Mouse (Mus musculus) stomach, postnatal 0 days (tissue): ENCODE measurements around the gene Izumo1r. TPM values are rescaled to one million over a fixed set of nuclear protein-coding genes. Genes with fewer than 3 reads are reported as not detected.

Source experiments
- ATAC-seq: fragments of 200-750 bp; cut with Nextera tagmentation; 2 replicates; pipeline ENCODE4 v1.8.0; 2017; ENCODE audit not compliant: low FRiP score, low TSS enrichment
- DNase-seq: peaks from one replicate; pipeline ENCODE4 v3.0.0-alpha.2; 2016; ENCODE audit warnings: low spot score
- H3K27ac ChIP-seq: fragments of 300-500 bp; sonication (generic); replicated peaks from 2 replicates; pipeline ENCODE4 v1.5.1; 2014; ENCODE audit warnings: mild to moderate bottlenecking, control low read depth
- H3K27me3 ChIP-seq: fragments of 300-500 bp; sonication (generic); 2 replicates; pipeline ENCODE4 v1.6.1; 2014; ENCODE audit warnings: low read length; ENCODE audit not compliant: control insufficient read depth, insufficient read depth
- H3K36me3 ChIP-seq: fragments of 300-500 bp; sonication (generic); 2 replicates; pipeline ENCODE4 v1.6.1; 2014; ENCODE audit warnings: low read length, mixed read lengths; ENCODE audit not compliant: control insufficient read depth, insufficient read depth
- H3K4me1 ChIP-seq: fragments of 300-500 bp; sonication (generic); replicated peaks from 2 replicates; pipeline ENCODE4 v1.6.1; 2014; ENCODE audit warnings: antibody characterized with exemption; ENCODE audit not compliant: control insufficient read depth, insufficient read depth
- H3K4me2 ChIP-seq: fragments of 300-500 bp; sonication (generic); replicated peaks from 2 replicates; pipeline ENCODE4 v1.6.1; 2014; ENCODE audit warnings: low read depth, mild to moderate bottlenecking, control low read depth, moderate library complexity
- H3K4me3 ChIP-seq: fragments of 300-500 bp; sonication (generic); 2 replicates; pipeline ENCODE4 v1.5.1; 2014; ENCODE audit warnings: low read depth, low read length, control low read depth
- H3K9ac ChIP-seq: fragments of 300-500 bp; sonication (generic); 2 replicates; pipeline ENCODE4 v1.6.1; 2014; ENCODE audit warnings: mild to moderate bottlenecking, low read length, control low read depth, mixed read lengths
- H3K9me3 ChIP-seq: fragments of 300-500 bp; sonication (generic); 2 replicates; pipeline ENCODE4 v1.6.1; 2016; ENCODE audit warnings: low read length; ENCODE audit not compliant: control insufficient read depth
- CTCF ChIP-seq: IDR thresholded peaks from 2 replicates; pipeline ENCODE4 v1.5.1; 2016; ENCODE audit warnings: antibody characterized with exemption, low read depth, mild to moderate bottlenecking, moderate library complexity
- EP300 ChIP-seq: optimal IDR thresholded peaks from 2 replicates; pipeline ENCODE3; 2016; ENCODE audit warnings: antibody characterized with exemption
- WGBS: fragments of 180-500 bp; shearing (Covaris S2); extraction: QIAGEN DNeasy Blood & Tissue Kit; methylation state at CpG from one replicate; pipeline ENCODE4 v1.1.7; 2014; 5-methylcytosine and 5-hydroxymethylcytosine counted together
- polyA plus RNA-seq: library from polyadenylated mRNA; unstranded; fragments of >200 nt; fragmentation: Nextera tagmentation; extraction: Ambion mirVana; gene quantifications from 2 replicates; pipeline ENCODE4 v1.2.1, GENCODE M21; 2015

Gene Izumo1r
- polyA plus RNA-seq, 1 experiment from 2014 or later: not detected

DNA sequence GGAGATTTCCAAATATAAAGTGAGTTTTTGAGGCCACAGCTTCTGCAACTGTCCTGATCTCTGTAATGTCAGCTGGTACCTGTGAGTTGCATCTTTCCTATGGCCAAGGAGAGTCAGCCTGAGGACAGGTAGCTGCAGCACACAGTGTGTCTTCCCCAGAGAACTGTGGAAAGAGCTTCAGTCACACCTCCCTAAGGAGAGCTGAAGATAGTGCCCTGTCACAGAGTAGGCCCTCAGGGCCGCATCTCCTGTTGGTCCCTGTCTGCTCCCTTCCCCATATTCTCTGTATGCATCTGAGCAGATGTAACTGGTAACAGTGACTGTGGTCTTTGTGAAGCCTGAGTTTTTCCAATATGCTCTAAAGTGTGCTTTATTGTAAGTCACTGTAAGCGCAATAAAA, 33.4 kb downstream of the Izumo1r start:
- TF ChIP-seq CTCF: no peak
- TF ChIP-seq EP300: no peak
- Histone ChIP-seq H3K36me3 (no peaks in the 10 kb centered on the region), H3K9me3 (no peaks in the 10 kb centered on the region), H3K4me3 (no peak overlapping the region), H3K27me3 (no peaks in the 10 kb centered on the region), H3K4me1 (no peaks in the 10 kb centered on the region), H3K4me2 (no peak overlapping the region), H3K27ac (no peak overlapping the region), H3K9ac (no peak overlapping the region)
- no peak for ATAC-seq
- DNase-seq: no peak
- 88% methylated on average over 2 of the region's 2 CpGs for WGBS

DNA sequence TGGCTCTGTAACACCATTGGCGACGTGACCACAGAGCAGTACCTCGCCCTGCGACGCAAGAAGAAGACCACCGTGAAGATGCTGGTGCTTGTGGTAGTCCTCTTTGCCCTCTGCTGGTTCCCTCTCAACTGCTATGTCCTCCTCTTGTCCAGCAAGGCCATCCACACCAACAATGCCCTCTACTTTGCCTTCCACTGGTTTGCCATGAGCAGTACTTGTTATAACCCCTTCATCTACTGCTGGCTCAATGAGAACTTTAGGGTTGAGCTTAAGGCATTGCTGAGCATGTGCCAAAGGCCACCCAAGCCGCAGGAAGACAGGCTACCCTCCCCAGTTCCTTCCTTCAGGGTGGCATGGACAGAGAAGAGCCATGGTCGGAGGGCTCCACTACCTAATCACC, 35.4 kb downstream of the Izumo1r start:
- Histone ChIP-seq H3K4me2 (no peak overlapping the region), H3K4me3 (no peak overlapping the region), H3K27me3 (no peaks in the 10 kb centered on the region), H3K27ac (no peak overlapping the region), H3K9ac (no peak overlapping the region), H3K9me3 (no peaks in the 10 kb centered on the region), H3K36me3 (no peaks in the 10 kb centered on the region), H3K4me1 (no peaks in the 10 kb centered on the region)
- WGBS: 93% methylated on average over 8 of the region's 8 CpGs
- TF ChIP-seq CTCF (no peak), EP300 (no peak)
- no peak for ATAC-seq
- DNase-seq: no peak

DNA sequence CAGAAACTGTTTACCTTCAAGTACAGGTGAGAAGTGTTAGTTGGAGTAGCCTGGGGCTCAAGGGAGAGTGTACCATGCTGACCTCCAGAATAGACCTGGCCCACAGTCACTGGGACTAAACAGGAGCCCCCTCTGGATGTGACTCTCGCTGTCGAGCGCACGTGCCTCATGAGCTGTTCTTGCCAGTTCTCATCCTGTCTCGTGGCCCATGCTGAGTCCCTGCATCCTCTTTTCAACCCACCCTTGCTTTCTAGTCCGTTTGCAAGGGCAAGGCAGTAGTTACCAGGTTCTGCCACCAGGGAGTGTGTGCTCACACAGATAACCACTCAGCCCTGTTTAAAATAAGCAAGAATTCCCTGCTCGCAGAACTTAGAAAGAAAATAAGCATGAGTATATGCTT, 36.8 kb downstream of the Izumo1r start:
- Histone ChIP-seq H3K27me3 (no peaks in the 10 kb centered on the region), H3K36me3 (no peaks in the 10 kb centered on the region), H3K9ac (no peak overlapping the region), H3K9me3 (no peaks in the 10 kb centered on the region), H3K27ac (no peak overlapping the region), H3K4me3 (no peak overlapping the region), H3K4me1 (no peaks in the 10 kb centered on the region), H3K4me2 (no peak overlapping the region)
- peak; percentile 88 for TF ChIP-seq CTCF
- no peak for TF ChIP-seq EP300
- DNase-seq: peak; percentile 56
- peak; percentile 42; the same call in 1 of the 2 replicates for ATAC-seq
- 24% methylated on average over 7 of the region's 7 CpGs for WGBS

DNA sequence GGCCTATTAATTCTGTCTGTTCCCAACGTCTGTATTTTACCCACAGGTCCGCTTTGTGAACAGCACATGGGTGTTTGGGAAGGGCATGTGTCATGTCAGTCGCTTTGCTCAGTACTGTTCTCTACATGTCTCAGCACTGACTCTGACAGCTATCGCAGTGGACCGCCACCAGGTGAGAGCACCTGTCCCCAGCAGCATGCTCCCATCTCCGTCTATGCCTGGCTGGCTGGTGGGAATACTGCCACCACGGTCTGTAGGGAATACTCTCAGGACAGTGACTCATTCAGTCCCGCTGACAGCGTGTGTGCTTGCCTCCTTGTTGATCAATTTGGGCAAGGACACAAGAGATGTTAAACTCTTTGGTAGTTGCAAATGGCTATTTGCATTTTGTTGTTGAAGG, 39.0 kb downstream of the Izumo1r start:
- Histone ChIP-seq H3K9ac (no peak overlapping the region), H3K27ac (no peak overlapping the region), H3K36me3 (no peaks in the 10 kb centered on the region), H3K4me2 (no peak overlapping the region), H3K27me3 (0 out of 2 replicates have a peak, but pooled peaks cover 2% of the 10 kb centered on the region), H3K9me3 (no peaks in the 10 kb centered on the region), H3K4me1 (no peaks in the 10 kb centered on the region), H3K4me3 (no peak overlapping the region)
- ATAC-seq (no peak), DNase-seq (no peak)
- WGBS: 70% methylated on average over 9 of the region's 9 CpGs
- TF ChIP-seq EP300: no peak
- TF ChIP-seq CTCF: no peak

DNA sequence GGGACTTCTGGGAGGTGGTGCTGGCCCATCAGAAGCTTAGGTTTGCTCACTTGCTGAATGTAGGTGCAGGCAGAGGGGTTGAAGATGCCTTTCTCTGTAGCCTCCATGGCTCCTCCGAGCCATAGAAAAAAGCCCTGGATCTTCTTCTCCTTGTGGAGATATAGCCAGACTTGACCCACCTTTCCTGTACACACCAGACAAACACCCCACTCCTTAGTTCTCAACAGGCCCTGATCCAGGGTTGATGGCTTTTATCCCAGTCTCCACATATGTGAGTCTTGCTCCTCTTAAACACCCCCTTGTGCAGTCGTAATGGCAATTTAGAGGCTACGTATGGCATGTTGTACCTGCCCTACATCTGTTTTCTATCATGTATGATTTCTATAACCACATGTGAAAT, 40.6 kb downstream of the Izumo1r start:
- H3K9ac ChIP-seq: no peak overlapping the region
- 0 out of 2 replicates have a peak, but pooled peaks cover 4% of the 10 kb centered on the region for H3K27me3 ChIP-seq
- no peak overlapping the region for H3K27ac ChIP-seq
- 87% methylated on average over 3 of the region's 3 CpGs for WGBS
- TF ChIP-seq CTCF (no peak), EP300 (no peak)
- no peaks in the 10 kb centered on the region for H3K9me3 ChIP-seq
- no peaks in the 10 kb centered on the region for H3K4me1 ChIP-seq
- no peak overlapping the region for H3K4me3 ChIP-seq
- H3K36me3 ChIP-seq: no peaks in the 10 kb centered on the region
- DNase-seq: no peak
- no peak for ATAC-seq
- H3K4me2 ChIP-seq: no peak overlapping the region

DNA sequence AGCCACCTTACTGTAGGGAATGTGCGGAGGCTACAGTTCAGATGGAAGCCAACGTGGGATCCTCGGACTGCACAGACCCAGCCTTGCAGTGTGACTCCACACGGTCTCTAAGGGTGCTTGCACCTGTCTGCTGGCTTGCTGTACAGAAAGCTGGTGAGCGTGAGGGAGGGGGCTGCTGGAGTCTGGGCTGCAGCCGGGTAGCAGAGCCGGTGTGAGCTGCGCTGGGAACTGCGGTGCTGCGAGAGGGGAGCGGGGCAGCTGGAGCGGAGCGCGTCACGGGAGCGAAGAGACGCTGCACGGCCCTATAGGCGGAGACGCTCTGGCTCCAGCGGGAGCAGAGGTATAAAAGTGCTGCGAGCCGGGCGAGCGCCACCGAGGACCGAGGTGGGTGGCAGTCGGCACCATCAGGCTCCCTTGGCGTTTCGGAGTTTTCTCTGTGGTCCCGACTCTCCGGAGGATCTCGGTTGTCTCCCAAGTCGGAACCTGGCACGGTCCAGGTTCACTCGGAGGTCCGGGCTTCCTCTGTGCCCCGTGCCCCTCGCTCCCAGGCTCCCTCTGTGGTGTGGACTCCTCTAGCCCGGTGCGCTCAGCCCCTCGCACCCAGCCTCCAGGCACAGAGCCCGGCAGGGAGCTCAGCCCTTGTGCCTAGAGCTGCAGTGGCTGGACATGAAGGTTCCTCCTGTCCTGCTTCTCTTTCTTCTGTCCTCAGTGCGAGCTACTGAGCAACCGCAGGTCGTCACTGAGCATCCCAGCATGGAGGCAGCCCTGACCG, 43.7 kb downstream of the Izumo1r start, which contains the start of gene Gpr83:
Gene Gpr83, plus strand, starts transcription at position 343 of the 772 bp plus-strand sequence.
- WGBS: 2% methylated on average over 47 of the region's 47 CpGs
- Histone ChIP-seq H3K27me3 (0 out of 2 replicates have a peak, but pooled peaks cover 4% of the 10 kb centered on the region), H3K27ac (no peak within 1 kb of the TSS), H3K4me1 (no peaks in the 10 kb centered on the region), H3K4me2 (peak within 1 kb of the TSS; percentile 61), H3K4me3 (peak within 1 kb of the TSS; percentile 40), H3K36me3 (no peaks in the 10 kb centered on the region), H3K9me3 (no peaks in the 10 kb centered on the region), H3K9ac (peak within 1 kb of the TSS; percentile 23; the same call in 1 of the 2 replicates)
- ATAC-seq (peak; percentile 68; the same call in 1 of the 2 replicates), DNase-seq (peak; percentile 65)
- TF ChIP-seq EP300 (no peak), CTCF (no peak)
